Mouse (Mus musculus) E14TG2a.4 (cell line): Measurements from ENCODE around the gene Ahnak2.

Experiments
- CTCF ChIP-seq: conservative IDR thresholded peaks from 2 replicates; pipeline ENCODE4 v1.5.1; 2014; ENCODE audit warnings: low read length
- NANOG ChIP-seq: IDR thresholded peaks from 2 replicates; pipeline ENCODE4 v1.6.1; 2014; ENCODE audit warnings: borderline replicate concordance, low read length, mixed read lengths
- POU5F1 ChIP-seq: IDR thresholded peaks from 2 replicates; pipeline ENCODE4 v1.6.1; 2014; ENCODE audit warnings: low read length, borderline replicate concordance

DNA sequence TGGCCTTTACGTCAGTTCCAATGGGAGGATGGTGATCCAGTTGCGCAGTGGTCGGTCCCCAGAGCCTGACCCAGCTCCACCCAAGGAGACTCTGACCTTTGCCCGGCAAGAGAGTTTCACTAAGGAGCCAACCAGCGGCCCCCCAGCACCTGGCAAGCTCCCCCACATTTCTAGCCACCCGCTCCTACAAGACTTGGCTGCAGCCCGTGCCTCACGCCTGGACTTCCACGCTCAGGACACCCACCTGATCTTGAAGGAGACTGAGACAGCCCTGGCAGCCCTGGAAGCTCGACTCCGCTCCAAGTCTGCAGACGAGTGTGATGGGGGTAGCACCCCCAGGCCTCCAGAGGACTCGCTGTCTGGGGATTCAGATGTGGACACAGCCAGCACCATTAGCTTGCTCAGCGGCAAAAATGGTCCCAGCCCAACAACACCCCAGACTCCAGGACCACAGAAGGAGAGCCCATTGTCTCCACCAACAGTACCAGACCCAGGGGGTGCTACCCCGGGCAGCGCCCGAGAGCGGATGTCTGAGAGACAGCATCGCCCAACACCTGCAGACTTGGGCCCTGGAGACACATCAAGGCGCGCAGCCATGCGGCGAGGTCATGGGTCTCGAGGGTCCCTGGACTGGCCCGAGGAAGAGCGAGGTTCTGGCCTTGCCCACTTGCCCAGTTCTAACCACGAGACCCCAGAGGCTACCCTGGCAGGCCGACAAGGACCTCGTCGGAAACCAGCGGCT lies 64.0 kb downstream of the Ahnak2 start:
- TF ChIP-seq CTCF (no peak), POU5F1 (no peak), NANOG (no peak)
